Mouse (Mus musculus): ENCODE data around the gene Ak3.
"Not testable (repeated sequence)": the region's sequence is repeated elsewhere in the genome, so short reads cannot be mapped to it uniquely, and the experiment has no call there.

Gene Ak3

DNA sequence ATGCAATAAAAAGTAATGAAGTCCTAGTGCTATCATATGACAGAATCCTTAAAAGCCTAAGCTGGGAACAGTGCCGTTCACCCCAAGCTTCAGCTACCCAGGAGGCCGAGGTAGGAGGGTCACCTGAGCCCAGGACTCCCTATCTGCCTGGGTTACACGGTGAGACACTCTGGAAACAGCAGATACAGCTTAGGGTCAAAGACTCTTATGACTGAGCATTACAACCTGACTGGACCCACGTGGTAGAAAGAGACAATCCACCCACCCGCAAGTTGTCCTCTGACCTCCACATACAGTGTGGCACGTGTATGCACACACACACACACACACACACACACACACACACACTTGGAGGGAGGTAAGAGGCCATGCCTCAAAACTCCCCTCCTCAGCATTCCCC lies 5.6 kb downstream of the Ak3 start:
- DNase-seq = no peak

DNA sequence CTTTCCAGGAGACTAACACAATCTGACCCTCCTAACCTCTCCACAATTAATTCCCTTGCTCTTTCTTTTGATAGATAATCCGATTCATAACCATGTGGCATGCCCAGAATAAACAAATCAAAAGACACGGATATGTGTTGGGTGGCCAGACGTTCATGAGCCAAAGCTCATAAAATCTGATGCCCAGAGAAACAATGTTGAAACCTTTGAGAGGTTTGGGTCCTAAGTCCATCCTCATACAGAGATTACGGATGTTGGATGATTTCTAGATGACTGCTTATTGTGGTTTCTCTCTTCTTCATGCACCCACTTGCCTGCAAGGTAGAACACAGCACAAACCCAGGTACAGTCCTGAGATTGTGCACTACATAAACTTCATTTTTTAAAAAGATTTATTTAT lies 7.6 kb downstream of the Ak3 start:
- DNase-seq = no peak

DNA sequence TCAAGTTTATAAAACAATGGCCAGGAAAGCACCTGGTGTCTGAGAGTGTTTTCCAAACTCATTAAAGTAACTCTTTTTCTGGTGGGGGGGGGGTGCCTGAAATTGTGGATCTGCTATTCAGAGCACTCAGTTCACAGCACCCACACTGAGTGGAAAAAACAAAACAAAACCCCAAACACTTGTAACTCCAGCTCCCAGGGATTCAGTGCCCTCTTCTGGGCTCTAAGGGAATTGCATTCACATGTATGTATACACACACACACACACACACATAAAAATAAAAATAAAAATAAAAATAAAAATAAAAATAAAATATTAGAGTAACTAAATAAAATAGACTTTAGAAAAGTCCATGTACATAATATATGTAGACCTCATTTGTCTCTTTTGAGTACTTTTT lies 8.4 kb downstream of the Ak3 start:
- no peak for DNase-seq

DNA sequence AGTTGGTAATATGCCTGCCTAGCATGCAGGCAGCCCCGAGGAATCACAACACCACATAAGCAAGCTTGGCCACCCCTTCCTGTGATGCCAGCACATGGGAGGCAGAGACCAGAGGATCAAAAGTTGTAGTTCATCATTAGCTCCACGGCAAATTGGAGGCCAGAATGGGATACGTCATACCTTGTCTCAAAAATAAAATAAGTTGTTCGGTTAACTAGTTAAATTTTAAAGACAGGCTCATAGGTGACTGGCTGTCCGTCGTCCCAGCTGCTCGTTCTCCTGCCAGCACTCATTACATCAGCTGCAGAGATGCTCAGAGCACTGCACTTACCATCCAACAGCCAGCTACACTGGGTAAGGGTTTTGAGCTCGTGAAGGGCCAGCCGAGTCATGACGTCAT lies 10.2 kb downstream of the Ak3 start:
- DNase-seq = no peak

DNA sequence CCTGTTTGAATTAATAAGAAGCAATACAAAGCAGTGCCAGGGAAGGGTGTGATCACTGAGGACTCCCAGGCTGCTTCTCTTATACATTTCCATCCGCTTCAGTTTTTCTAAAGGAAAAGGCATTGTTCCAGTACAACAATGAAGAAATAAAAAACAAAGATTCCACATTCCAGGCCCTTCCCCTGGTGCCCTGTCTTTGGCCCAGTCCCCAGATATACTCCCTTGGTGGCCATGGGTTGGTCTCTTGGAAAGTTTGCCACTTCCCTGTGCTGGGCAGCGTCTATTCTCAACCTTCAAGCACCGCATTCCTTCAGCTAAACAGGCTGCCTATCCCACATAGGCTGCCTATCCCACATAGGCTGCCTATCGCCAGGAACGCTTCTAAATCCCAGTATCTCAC lies 10.7 kb downstream of the Ak3 start:
- DNase-seq = no peak

DNA sequence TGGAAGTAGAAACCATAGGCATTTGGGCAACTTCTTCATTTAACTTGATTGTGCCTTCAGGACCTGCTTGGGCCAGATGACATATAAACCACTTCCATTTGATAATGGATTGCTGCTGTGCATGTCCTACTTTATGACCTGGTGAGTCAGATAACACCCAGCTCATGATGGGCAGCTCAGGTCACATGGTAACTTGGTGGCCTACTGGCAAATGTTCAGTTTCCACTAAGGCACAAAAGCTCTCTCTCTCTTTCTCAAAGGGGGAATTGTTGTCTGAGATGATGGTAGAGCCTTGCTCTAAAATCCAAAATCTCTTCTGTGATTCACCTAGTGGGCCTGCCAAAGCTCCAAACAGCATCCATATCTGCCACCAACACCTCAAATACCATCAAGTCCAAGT lies 15.1 kb downstream of the Ak3 start:
- DNase-seq = no peak

DNA sequence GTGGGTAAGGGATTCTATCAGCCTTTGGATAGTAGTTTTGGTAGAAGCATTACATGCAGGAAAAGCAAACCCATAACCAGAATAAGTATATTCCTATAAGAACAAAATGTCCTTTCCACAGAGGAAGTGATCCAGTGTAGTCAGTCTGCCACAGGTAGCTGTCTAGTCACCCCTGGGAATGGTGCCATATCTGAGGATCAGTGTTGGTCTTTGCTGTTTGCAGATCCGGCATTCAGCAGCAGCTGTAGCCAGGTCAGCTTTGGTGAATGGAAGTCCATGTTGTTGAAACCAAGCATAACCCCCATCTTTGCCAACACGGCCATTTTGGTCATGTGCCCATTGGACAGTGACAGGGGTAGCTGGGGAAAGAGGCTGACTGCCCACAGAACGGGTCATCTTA lies 16.0 kb downstream of the Ak3 start:
- DNase-seq = no peak

DNA sequence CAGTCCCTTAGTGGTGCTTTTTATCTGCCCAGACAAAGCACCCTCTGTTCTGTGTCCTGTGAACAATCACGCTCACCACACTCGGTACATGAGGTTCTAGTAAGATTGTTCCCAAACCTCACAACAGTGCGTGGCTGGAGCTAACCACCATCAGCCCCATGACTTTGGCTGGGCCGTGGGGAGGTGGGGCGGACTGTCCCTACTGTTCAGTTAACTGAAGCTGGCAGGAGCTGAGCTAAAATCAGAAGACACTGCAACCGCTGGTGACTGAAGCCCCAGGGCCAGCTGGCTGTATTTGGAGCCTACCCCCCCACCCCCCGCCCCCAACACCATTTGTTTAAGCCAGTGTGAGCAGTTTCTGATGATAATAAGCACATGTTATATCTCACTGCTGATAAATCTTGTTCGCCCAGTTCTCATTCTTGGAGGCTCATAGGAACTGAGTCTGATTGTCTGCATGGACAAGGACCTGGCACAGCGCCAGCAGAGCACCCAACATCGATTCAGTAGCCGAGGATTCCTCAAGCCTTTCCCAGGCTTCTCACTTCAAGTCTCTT lies 23.3 kb downstream of the Ak3 start:
- DNase-seq = peak; percentile 53

DNA sequence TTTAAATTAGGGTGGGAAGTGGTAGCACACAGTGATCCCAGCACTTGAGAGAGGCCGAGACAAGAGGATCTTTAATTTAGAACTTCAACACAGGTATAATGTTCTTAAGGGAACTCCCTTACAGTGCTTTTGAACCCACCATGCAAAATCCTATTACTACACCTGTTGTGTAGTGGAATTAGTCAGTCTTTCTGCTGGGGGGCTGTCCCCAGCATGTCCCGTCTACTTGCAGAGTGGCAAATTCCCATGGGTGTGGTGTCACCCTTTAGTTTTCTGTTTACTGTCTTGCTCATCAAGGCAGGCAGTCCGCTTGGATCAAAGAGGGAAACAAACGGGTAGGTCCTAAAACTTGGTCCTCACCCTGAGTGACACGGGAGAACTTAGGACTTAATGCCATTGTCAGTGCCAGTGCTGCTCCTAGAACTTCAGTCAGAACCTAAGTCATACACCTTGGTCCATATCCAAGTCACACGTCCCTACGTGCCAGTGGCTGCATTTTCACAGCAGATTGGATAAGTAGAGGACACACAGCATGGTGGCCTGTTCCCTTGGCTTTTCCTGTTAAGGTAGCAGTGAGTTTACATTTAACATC lies 25.9 kb downstream of the Ak3 start:
- no peak for DNase-seq

DNA sequence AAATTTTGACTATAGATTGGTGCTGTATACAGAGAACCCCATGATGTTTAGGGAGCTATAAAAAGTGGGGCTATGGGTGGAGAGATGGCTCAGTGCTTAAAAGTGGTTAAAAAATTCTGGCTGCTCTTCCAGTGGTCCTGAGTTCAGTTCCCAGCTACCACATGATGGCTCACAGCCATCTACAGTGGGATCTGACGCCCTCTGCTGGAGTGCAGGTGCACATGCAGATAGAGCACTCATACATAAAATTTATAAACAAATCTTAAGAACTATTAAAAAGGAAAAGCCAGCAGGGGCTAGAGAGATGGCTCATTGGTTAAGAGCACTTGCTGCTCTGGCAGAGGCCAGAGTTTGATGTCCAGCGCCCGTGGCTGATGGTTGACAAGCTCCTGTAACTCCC lies 28.1 kb downstream of the Ak3 start:
- DNase-seq = no peak

DNA sequence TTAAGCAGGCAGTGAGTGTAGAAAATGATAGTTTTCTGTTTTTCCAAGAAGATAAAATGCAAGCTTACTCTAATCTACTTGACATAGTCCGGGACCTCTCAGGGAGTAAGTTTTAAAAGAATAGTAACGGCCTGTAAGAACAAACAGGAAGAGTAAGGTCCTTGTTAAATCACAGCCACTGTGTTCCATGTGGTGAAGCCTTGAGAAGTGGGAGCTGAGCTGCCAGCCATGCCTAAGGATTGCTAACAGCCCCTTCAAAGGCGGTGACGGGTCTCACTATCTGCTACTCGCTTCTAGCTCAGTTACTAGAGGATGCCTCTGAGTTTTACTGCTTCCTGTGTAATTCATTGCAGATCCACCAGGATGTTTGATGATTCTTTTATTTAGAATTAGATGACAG lies 31.0 kb downstream of the Ak3 start:
- no peak for DNase-seq

DNA sequence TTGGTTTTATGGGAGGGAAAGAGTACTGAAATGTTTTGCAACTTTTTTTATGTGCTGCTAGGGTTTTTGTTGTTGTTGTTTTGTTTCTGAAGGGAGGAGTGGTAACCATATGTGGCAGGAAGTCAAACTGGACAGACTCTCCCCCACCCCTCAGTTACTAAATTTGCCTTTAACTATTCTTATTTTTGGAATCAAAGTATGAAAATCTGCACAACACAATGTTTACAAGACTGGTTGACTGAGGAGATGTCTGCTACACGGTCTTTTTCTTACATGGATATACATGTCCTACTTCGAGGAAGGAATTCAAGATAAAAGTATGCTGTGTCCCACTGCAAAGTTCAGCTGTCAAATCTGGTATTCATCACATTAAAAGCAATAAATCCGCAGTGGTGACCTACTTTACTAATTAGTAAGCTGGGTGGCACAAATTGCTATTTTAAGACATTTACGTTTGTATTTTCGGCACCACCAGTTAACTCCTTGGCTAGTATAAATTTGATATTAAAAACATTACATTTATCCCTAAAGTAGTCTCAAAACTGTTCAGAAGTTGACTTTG lies 31.5 kb downstream of the Ak3 start:
- no peak for DNase-seq

DNA sequence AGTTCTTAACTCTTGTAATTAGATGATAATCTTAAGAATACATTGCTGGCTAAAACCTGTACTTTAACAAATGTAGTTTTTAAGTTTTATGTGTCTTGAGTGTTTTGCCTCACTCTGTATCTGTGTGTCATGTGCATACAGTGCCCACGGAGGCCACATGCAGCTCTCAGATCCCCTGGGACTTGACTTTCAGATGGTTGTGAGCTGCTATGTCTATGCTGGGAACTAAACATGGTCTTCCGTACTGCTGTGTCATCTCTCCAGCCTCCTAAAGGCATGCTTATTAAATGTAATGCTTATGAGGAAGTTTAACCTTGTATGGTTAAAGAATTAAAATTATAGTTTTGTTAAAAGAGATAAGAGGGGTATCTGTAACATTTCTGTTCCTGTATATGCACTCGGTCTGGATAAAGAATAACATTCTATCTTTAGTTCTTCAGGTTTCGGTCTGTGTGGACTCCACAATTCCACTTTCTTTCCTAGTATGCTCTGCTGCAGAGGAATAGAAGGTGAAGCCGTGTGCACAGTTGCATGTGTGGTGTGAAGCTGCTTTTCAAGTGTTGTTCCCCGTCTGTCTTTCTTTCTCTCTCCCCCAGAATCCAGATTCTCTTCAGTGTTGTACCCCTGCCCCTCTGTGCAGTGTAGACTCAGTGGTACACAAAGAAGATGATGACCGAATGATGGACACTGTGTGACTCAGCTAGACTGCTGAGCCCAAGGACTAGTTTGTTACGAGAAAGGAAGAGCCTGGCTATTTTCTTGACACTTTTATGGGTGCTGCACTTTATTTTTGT lies 32.2 kb downstream of the Ak3 start:
- no peak for DNase-seq

DNA sequence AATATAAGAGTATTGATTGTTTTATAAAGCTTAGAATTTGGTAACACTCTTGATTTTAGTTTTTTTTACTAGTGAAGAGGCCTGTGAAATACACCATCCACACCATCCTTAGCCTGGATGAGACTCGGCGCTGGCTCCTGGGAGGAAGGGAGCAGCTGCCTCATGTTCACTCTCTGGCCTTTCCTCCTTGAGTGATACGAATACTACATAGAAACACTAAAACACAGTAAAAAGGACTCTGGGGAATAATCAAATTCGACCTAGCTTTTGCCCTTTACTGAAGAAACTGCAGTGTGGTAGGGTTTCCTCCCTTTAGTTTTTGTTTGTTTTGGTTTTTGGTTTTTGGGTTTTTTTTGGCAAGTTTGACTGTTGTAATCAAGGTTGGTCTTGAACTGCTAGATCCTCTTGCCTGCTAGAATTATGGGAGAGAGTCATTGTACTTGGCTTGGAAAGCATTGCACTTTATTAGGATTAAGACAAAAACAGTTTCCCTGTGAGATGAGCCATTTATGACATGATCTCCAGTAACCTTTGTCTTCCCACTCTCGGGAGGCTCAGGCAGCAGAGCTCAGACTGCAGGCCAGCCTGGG lies 33.2 kb downstream of the Ak3 start:
- DNase-seq = no peak

DNA sequence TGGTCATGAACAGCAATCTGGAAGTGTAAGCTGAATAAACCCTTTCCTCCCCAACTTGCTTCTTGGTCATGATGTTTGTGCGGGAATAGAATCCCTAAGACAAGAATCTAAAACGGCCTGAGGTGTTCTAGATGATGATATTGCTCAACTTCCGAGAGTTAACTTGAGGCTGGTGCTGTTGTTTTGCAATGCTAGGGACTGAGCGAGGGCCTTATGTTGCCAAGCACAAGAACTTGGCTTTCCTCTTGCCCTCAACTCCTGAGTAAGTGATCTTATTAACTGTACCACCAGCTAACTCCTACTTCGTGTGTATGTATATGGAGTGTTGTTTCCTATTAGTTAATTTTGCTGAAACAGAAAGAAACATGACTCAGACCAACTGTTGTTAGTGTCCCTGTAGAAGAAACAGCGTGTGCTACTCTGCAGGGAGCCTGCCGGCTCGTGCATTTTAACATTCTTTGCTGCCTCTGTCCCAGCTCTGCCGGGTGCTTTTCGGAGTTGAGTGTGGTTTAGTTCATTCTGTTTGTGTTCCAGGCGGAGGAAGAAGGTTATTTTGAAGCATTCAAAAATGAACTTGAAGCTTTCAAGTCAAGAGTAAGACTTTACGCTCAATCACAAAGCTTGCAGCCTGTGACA lies 36.3 kb downstream of the Ak3 start:
- no peak for DNase-seq

DNA sequence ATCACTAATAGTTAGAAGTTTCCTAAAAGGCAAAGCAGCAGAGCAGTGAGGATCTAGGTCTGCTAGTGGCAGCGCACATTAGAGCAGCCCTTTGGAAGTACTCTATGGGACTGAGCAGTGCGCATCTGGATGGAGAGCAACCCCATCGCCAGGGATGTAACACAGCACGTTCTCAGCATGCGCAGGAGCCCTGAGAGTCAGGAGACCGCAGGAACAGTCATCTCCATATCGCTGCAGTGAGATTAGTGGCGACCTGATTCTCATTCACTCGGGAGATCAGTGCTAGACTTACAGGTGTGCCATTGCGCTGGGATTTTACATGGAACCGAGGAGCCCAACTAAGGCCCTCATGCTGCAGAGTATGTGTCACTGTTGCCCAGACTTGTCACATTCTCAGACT lies 38.7 kb downstream of the Ak3 start:
- DNase-seq = no peak

DNA sequence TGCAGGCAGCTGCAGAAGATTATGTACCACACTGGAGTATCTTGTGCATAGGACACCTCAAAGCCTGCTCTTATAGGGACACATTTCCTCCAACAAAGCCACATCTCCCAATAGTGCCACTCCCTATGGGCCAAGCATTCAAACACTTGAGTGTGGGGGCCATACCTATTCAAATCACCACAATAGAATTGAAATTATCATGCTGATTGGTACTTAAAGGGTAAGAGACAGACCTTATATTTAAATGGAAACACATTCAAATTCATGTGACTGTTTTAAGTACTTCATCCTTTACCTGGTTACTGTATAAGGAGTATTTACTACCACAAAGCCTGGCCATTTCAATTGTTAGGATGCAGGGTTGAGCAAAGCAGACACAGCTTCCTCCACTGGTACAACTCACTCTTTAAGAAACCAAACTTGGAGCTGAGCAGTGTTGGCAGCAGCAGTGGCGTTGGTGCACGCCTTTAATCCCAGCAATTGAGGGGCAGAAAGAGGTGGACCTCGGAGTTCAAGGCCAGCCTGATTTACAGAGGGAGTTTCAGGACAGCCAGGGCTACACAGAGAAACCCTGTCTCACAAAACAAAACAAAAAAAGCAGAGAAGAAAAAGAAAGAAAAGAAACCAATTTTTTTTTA lies 39.6 kb downstream of the Ak3 start:
- DNase-seq = no peak

DNA sequence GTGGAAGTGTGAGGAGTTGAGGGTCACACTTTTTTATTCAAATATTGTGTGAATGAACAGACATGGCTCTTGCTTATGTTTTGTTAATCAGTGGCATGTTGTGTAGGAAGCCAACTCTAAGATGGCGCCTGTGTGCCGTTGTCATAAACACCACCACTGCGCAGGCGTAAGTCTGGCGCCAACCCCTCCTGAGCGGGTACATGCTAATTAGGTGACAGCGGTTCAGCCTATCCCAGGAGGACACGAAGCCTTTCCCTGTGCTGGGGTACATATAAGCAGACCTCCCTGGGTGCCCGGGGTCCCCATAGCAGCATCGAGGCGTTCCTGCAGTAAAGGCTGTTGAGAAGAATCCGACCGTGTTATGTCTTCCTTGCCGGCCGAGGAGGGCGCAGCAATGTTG lies 47.4 kb downstream of the Ak3 start:
- not testable (repeated sequence) for DNase-seq

DNA sequence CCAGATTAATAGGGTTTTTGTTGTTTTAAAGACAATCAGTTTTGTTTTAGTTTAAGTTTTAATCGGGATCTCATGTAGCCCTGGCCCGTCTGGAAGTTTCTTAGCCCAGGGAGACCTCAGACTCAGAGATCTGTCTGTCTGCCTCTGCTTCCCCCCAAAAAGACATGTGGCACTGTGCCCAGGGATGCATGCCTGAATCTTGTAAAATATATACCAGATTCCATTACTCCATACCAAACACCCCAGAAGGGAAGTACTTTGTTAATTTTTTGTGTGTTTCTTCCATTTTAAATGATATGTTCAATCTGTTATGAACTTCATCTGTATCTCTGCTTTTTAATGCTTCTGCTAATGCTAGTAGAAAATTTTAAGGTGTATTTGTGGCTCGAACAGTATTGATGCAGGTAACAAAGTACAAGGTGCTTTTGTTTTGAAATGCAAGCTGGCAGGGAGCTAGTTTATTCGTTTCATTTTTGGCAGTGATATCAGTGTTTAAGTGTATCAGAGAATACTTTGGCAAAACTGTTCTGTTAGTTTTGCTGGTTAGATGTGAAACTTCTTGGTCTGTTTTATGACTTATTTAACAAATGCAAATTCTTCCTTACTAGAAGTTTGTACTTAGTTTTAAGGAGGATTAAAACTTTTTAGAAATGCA lies 49.7 kb downstream of the Ak3 start:
- DNase-seq = no peak

DNA sequence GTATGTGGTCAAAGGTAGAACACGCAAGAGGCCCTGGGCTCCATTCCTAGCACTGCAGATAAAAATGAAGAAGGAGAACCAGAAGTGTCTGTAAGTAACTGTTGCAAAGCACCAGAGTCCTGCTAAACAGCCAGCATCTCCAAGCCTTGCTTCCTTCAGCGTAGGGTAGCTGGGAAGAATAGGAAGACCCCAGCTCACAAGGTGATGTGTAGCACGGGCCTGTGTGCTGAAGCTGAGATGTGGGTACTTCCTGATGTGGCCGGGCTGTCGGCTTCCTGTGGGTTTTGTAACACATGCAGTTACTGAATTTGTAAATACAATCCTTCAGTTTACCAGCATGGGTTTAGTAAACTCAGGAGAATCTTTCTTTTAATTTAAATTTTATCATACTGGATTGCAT lies 52.4 kb downstream of the Ak3 start:
- DNase-seq = no peak

DNA sequence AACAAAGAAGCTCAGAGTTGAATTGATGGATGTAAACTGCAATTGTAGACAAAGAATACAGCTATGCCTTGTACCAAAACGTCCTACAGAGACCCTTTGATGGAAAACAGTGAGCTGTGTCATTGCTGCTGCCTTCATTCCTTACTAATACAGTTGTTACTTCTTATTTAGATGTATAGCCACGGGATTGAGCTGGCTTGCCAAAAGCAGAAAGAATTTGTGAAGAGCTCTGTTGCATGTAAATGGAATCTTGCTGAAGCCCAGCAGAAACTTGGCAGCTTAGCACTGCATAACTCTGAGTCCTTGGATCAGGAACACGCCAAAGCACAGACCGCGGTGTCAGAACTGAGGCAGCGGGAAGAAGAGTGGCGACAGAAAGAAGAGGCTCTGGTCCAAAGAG lies 52.9 kb downstream of the Ak3 start:
- DNase-seq = peak; percentile 21

DNA sequence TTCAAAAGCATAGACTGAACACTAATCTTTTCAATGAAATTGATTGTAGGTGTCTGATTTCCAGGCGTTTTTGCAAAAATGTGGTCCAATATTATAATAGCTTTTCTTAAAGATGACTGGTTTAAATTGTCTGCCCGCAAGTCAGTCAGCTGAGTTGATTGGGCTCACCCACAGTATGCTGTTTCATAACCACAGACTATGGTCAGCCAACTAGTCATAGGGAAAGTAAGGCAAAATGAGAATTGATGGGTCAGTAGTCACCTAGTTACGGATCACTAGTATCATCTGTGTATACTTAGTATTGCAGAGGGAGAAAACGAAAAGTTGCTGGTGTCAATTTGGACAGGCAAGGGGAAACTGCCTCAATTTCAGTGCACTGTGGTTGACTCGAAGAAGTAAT lies 56.4 kb downstream of the Ak3 start:
- no peak for DNase-seq

Data from right cerebral cortex, postnatal 4 days (tissue).